Mouse (Mus musculus) heart, postnatal 0 days (tissue): ENCODE data around the gene Adora2b. TPM values are rescaled to one million over a fixed set of nuclear protein-coding genes. Genes with fewer than 3 reads are reported as not detected.

Experiments used
- ATAC-seq: fragments of 200-750 bp; cut with Nextera tagmentation; 2 replicates; pipeline ENCODE4 v1.8.0; 2017; ENCODE audit warnings: low read depth, moderate number of reproducible peaks, moderate library complexity; ENCODE audit not compliant: insufficient read depth
- DNase-seq: peaks from one replicate; pipeline ENCODE4 v3.0.0-alpha.2; 2016; ENCODE audit warnings: low spot score
- H3K27ac ChIP-seq: fragments of 300-500 bp; sonication (generic); 2 replicates; pipeline ENCODE4 v1.5.1; 2014; ENCODE audit warnings: low read depth, mild to moderate bottlenecking
- H3K27me3 ChIP-seq: fragments of 300-500 bp; sonication (generic); 2 replicates; pipeline ENCODE4 v1.6.1; 2014; ENCODE audit warnings: low read length, mixed read lengths; ENCODE audit not compliant: control insufficient read depth, insufficient read depth
- H3K36me3 ChIP-seq: fragments of 300-500 bp; sonication (generic); replicated peaks from 2 replicates; pipeline ENCODE4 v1.6.1; 2014; ENCODE audit warnings: low read length, mixed read lengths; ENCODE audit not compliant: control insufficient read depth, insufficient read depth
- H3K4me1 ChIP-seq: fragments of 300-500 bp; sonication (generic); 2 replicates; pipeline ENCODE4 v1.6.1; 2014; ENCODE audit warnings: antibody characterized with exemption; ENCODE audit not compliant: control insufficient read depth, insufficient read depth
- H3K4me2 ChIP-seq: fragments of 300-500 bp; sonication (generic); 2 replicates; pipeline ENCODE4 v1.6.1; 2014; ENCODE audit warnings: low read depth, mild to moderate bottlenecking, low read length, moderate library complexity
- H3K4me3 ChIP-seq: fragments of 300-500 bp; sonication (generic); 2 replicates; pipeline ENCODE4 v1.5.1; 2014; ENCODE audit warnings: low read depth, low read length
- H3K9ac ChIP-seq: fragments of 300-500 bp; sonication (generic); replicated peaks from 2 replicates; pipeline ENCODE4 v1.6.1; 2014; ENCODE audit warnings: low read depth, low read length, mixed read lengths
- H3K9me3 ChIP-seq: fragments of 300-500 bp; sonication (generic); replicated peaks from 2 replicates; pipeline ENCODE4 v1.6.1; 2016; ENCODE audit warnings: low read length; ENCODE audit not compliant: control insufficient read depth
- CTCF ChIP-seq: IDR thresholded peaks from 2 replicates; pipeline ENCODE4 v1.5.1; 2016; ENCODE audit warnings: antibody characterized with exemption, control low read depth, low read depth
- EP300 ChIP-seq: IDR thresholded peaks from 2 replicates; pipeline ENCODE4 v1.6.1; 2016; ENCODE audit warnings: antibody characterized with exemption, low read depth
- WGBS: fragments of 180-500 bp; shearing (Covaris S2); extraction: QIAGEN DNeasy Blood & Tissue Kit; methylation state at CpG from one replicate; pipeline ENCODE4 v1.1.7; 2014; 5-methylcytosine and 5-hydroxymethylcytosine counted together
- polyA plus RNA-seq: library from polyadenylated mRNA; unstranded; fragments of >200 nt; fragmentation: Nextera tagmentation; extraction: Ambion mirVana; gene quantifications from 2 replicates; pipeline ENCODE4 v1.2.1, GENCODE M21; 2015
- total RNA-seq: library from RNA; depleted of rRNA; stranded (reverse); fragments of >200 nt; gene quantifications from 2 replicates; pipeline ENCODE4 v1.2.3, GENCODE M21; 2014; ENCODE audit warnings: low replicate concordance; rRNA removed

The Adora2b gene
- total and polyA plus RNA-seq, 2 experiments from 2014 or later = 0.11 to 0.57 TPM

DNA sequence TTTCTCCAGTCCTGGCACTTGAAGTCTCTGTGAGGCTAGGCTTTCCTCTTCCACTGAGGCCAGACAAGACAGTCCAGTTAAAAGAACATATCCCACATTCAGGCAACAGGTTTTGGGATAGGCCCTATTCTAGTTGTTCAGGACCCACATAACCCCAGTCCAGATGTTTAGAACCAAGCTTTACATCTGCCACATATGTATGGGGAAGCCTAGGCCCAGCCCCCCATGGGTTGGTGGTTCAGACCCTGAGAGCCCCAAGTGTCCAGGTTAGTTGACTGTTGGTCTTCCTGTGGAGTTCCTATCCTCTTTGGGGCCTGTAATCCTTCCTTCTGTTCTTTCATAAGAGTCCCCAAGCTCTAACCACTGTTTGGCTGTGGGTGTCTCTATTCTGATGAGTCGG is 38.9 kb downstream of the Adora2b start:
- 97% methylated on average over 1 of the region's 1 CpGs for WGBS
- Histone ChIP-seq H3K4me1 (no peaks in the 10 kb centered on the region), H3K9me3 (no peaks in the 10 kb centered on the region), H3K27ac (no peak overlapping the region), H3K4me2 (no peak overlapping the region), H3K9ac (no peak overlapping the region), H3K36me3 (peaks cover 66% of the 10 kb centered on the region), H3K27me3 (no peaks in the 10 kb centered on the region), H3K4me3 (no peak overlapping the region)
- TF ChIP-seq EP300 (no peak), CTCF (no peak)
- ATAC-seq (no peak), DNase-seq (no peak)

DNA sequence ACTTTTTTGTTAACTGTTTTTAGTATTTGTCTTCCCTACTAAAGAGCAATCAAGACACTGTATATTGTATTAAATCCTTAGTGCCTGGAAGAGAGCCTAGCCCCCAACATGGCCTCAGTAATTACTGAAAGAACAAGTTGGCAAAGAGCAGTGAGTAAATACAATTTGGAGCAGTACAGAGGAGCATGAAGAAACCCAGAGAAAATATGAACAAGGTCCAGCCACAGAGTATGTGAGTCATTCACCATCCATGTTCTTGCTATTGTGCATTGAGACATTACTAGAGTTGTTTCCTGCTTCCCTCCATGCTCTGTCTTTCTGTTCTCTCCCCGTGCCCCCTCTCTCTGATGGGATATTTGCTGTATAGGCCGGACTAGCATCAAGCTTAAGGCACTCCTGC is 45.3 kb downstream of the Adora2b start:
- H3K4me2 ChIP-seq = no peak overlapping the region
- no peak overlapping the region for H3K27ac ChIP-seq
- H3K4me1 ChIP-seq = no peaks in the 10 kb centered on the region
- H3K9ac ChIP-seq = no peak overlapping the region
- H3K4me3 ChIP-seq = no peak overlapping the region
- peaks cover 65% of the 10 kb centered on the region for H3K36me3 ChIP-seq
- WGBS = 88% methylated on average over 2 of the region's 2 CpGs
- no peaks in the 10 kb centered on the region for H3K9me3 ChIP-seq
- TF ChIP-seq CTCF (no peak), EP300 (no peak)
- ATAC-seq (no peak), DNase-seq (no peak)
- H3K27me3 ChIP-seq = no peaks in the 10 kb centered on the region

- 90% methylated on average over 6 of the region's 6 CpGs for WGBS
- TF ChIP-seq EP300 (no peak), CTCF (no peak)
- H3K36me3 ChIP-seq = peaks cover 43% of the 10 kb centered on the region
Observed at GRCm38 (mm10) chr11:62298883-62299282, 50.1 kb downstream of the Adora2b start.

DNA sequence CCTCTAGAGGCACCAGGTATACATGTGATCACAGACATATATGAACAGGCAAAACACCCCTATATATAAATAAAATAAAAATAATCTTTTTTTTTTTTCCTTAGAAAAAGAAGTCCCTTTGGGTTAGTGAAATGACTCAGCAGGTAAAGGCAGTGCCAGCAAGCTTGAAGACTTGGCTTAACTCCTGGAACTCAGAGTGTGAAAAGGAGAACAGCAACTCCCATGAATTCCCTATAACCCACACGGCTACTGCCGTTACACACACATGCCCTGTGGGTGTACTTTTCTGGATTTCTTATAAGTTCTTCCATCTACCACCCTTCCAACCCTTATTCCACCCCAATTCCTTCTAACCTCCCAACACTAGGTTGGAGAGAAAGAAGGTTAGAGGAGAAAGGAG is 57.1 kb downstream of the Adora2b start:
- 81% methylated on average over 2 of the region's 2 CpGs for WGBS
- no peak overlapping the region for H3K4me3 ChIP-seq
- H3K4me1 ChIP-seq = no peaks in the 10 kb centered on the region
- H3K9me3 ChIP-seq = no peaks in the 10 kb centered on the region
- TF ChIP-seq EP300 (no peak), CTCF (no peak)
- H3K27me3 ChIP-seq = no peaks in the 10 kb centered on the region
- ATAC-seq (no peak), DNase-seq (no peak)
- peaks cover 22% of the 10 kb centered on the region for H3K36me3 ChIP-seq
- H3K27ac ChIP-seq = no peak overlapping the region
- no peak overlapping the region for H3K4me2 ChIP-seq
- no peak overlapping the region for H3K9ac ChIP-seq

More at GRCm38 (mm10) chr11:62298883-62299282, 50.1 kb downstream of the Adora2b start:
- Histone ChIP-seq H3K27ac (no peak overlapping the region), H3K4me1 (no peaks in the 10 kb centered on the region), H3K27me3 (no peaks in the 10 kb centered on the region), H3K4me3 (no peak overlapping the region), H3K9ac (no peak overlapping the region), H3K9me3 (no peaks in the 10 kb centered on the region), H3K4me2 (no peak overlapping the region)
- ATAC-seq (no peak), DNase-seq (no peak)

DNA sequence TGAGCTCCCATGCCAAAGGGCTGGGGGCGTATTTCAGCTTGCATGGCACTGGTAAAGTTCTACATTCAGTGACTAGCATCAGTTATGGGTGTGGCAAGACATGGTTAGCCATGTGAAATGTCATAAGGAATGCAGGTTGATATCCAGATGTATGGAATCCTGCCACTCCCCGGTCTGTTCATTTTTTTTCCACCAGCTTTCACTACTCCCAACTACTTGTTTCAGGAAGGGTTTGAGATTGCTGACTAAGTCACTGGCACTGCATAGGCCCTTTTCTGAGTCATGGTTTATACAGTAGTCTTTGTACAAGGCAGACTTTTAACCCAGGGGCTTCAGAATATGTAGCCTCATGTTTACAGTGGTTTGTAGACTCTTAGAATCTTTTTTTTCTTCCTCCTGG is 60.5 kb downstream of the Adora2b start:
- no peak for ATAC-seq
- H3K4me2 ChIP-seq = no peak overlapping the region

GRCm38 (mm10) chr11:62314984-62315383 is 66.2 kb downstream of the Adora2b start:
- H3K9ac ChIP-seq = no peak overlapping the region
- no peak overlapping the region for H3K27ac ChIP-seq
- ATAC-seq = no peak
- no peaks in the 10 kb centered on the region for H3K9me3 ChIP-seq
- no peak overlapping the region for H3K4me3 ChIP-seq
- no peaks in the 10 kb centered on the region for H3K4me1 ChIP-seq
- DNase-seq = no peak
- TF ChIP-seq CTCF = no peak
- TF ChIP-seq EP300 = no peak
- no peak overlapping the region for H3K4me2 ChIP-seq
- H3K36me3 ChIP-seq = peaks cover 73% of the 10 kb centered on the region
- WGBS = 91% methylated on average over 5 of the region's 5 CpGs
- H3K27me3 ChIP-seq = no peaks in the 10 kb centered on the region

More for the DNA sequence above, 60.5 kb downstream of the Adora2b start:
- Histone ChIP-seq H3K9ac (no peak overlapping the region), H3K4me3 (no peak overlapping the region), H3K9me3 (no peaks in the 10 kb centered on the region), H3K27ac (no peak overlapping the region), H3K4me1 (no peaks in the 10 kb centered on the region), H3K36me3 (peaks cover 44% of the 10 kb centered on the region), H3K27me3 (no peaks in the 10 kb centered on the region)
- no peak for DNase-seq
- TF ChIP-seq CTCF (no peak), EP300 (no peak)
- 93% methylated on average over 2 of the region's 2 CpGs for WGBS

Other genes with a start within 250 kb of the Adora2b start
- 14.6 and 43.3 TPM in 2 replicates for gene Zswim7, start 32.4 kb downstream of the Adora2b start, total RNA-seq
- 39.0 and 43.3 TPM in 2 replicates for gene Zswim7, start 32.4 kb downstream of the Adora2b start, polyA plus RNA-seq
- gene Ttc19, start 32.5 kb downstream of the Adora2b start, total RNA-seq = 26.9 and 31.2 TPM in 2 replicates
- gene Ttc19, start 32.5 kb downstream of the Adora2b start, polyA plus RNA-seq = 20.1 and 21.3 TPM in 2 replicates
- 3.6 and 5.5 TPM in 2 replicates for gene Pigl, start 209.5 kb downstream of the Adora2b start, total RNA-seq
- gene Pigl, start 209.5 kb downstream of the Adora2b start, polyA plus RNA-seq = 3.9 and 4.3 TPM in 2 replicates
- gene Ncor1, start 209.6 kb downstream of the Adora2b start, total RNA-seq = 54.6 and 129 TPM in 2 replicates
- 78.1 and 82.4 TPM in 2 replicates for gene Ncor1, start 209.6 kb downstream of the Adora2b start, polyA plus RNA-seq